16 mouse cellular contexts compared by ENCODE assay signal in genomic region chr1:34837951-34838689, GRCm38 (mm10). TPM values are rescaled to one million over a fixed set of nuclear protein-coding genes. Genes with fewer than 3 reads are reported as not detected.
DNase-seq lines count a peak whose midpoint lies in the region; ATAC-seq and TF ChIP-seq lines count a peak whose summit lies in the region.
"Had no signal": no experiment of that assay in that cellular context is flagged by ENCODE, and none has a peak within 500 bp of the region (broad histone marks: within the 10 kb centered on the region; RNA-seq: fewer than 3 reads in every experiment).

No protein-coding gene starts in this region.

- no peak overlapping the region for H3K4me3 ChIP-seq in hindbrain, postnatal 0 days (ENCODE audit: low read length)
- H3K4me3 ChIP-seq in hindbrain, embryonic 14.5 days (replicated peaks; ENCODE audit: low read length), result no peak overlapping the region
- H3K4me3 ChIP-seq in MEL (ENCODE audit: control insufficient read depth in 1 of 2, insufficient read depth in 1 of 2, low read depth in 2 of 2, low read length in 2 of 2) (no peak overlapping the region), macrophage (ENCODE audit: inconsistent target) (no peak overlapping the region)
- H3K4me3 ChIP-seq: forebrain, embryonic 12.5 days; limb, embryonic 12.5 days; liver, embryonic 15.5 days had no signal

- TF ChIP-seq EP300 in MEL (IDR thresholded peaks at IDR 0.05; ENCODE audit: low read depth in 1 of 2, low read length in 2 of 2), result no peak

- no peak for ATAC-seq in hindbrain, postnatal 0 days
- ATAC-seq in hindbrain, embryonic 14.5 days (ENCODE audit: low FRiP score), result no peak
- ATAC-seq: inflammation-experienced regulatory T-cells, adult 6 months had no signal

- H3K79me2 ChIP-seq in MEL (ENCODE audit: control insufficient read depth, insufficient read depth, low read length, poor library complexity) (peaks cover 83% of the 10 kb centered on the region), macrophage (ENCODE audit: inconsistent target) (peaks cover 94% of the 10 kb centered on the region)

- no peak overlapping the region for H3K9ac ChIP-seq in hindbrain, postnatal 0 days (replicated peaks; ENCODE audit: low read length)
- no peak overlapping the region for H3K9ac ChIP-seq in hindbrain, embryonic 14.5 days
- H3K9ac ChIP-seq in MEL (ENCODE audit: control insufficient read depth, low read depth, low read length, poor library complexity, severe bottlenecking), result no peak overlapping the region
- H3K9ac ChIP-seq: forebrain, embryonic 12.5 days; limb, embryonic 12.5 days; liver, embryonic 15.5 days had no signal

- no peak overlapping the region for H3K4me2 ChIP-seq in hindbrain, postnatal 0 days (ENCODE audit: low read depth, low read length)
- H3K4me2 ChIP-seq in hindbrain, embryonic 14.5 days (replicated peaks), result no peak overlapping the region
- H3K4me2 ChIP-seq: forebrain, embryonic 12.5 days; limb, embryonic 12.5 days; liver, embryonic 15.5 days had no signal

- DNase-seq in hindbrain, postnatal 0 days (ENCODE audit: low spot score), result no peak
- DNase-seq in hindbrain, embryonic 14.5 days (ENCODE audit: low spot score), result no peak
- peak; percentile 53 to 58 for DNase-seq in B cell, adult 2 months
- peak; percentile 44 for DNase-seq in MEL (ENCODE audit: low read depth, low spot score)
- DNase-seq in frontal cortex, adult 2 months (ENCODE audit: extremely low spot score in 1 of 2, low spot score in 1 of 2), result no peak
- no peak for DNase-seq in kidney, adult 8-10 months
- DNase-seq in urinary bladder, postnatal 25 days (ENCODE audit: low spot score), result no peak
- DNase-seq: adrenal gland, adult 8-10 months; cerebellum, adult 18-20 months; midbrain, embryonic 14.5 days; right cerebral cortex, postnatal 25 days had no signal

- no peak for TF ChIP-seq CTCF in hindbrain, postnatal 0 days (IDR thresholded peaks at IDR 0.05; ENCODE audit: low read depth)
- TF ChIP-seq CTCF in MEL (IDR thresholded peaks at IDR 0.05 in 2 of 3, conservative IDR thresholded peaks at IDR 0.05 in 1 of 3; ENCODE audit: control insufficient read depth in 1 of 3, insufficient read depth in 1 of 3, low read depth in 2 of 3, low read length in 3 of 3, poor library complexity in 1 of 3, severe bottlenecking in 1 of 3), result no peak

- 46% methylated on average over 6 of the region's 6 CpGs for WGBS in hindbrain, postnatal 0 days
- WGBS in hindbrain, embryonic 14.5 days, result 53% methylated on average over 6 of the region's 6 CpGs
- WGBS in macrophage (ENCODE audit: missing documents), result 60% methylated on average over 6 of the region's 6 CpGs

- peaks cover 16% of the 10 kb centered on the region for H3K4me1 ChIP-seq in hindbrain, postnatal 0 days (ENCODE audit: insufficient read depth, low read length)
- peaks cover 32% of the 10 kb centered on the region for H3K4me1 ChIP-seq in hindbrain, embryonic 14.5 days (replicated peaks; ENCODE audit: control insufficient read depth, insufficient read depth, low read length)
- peaks cover 0 to 9% of the 10 kb centered on the region in 2 experiments; a peak in 3 of 4 replicates for H3K4me1 ChIP-seq in MEL (ENCODE audit: control insufficient read depth in 1 of 2, insufficient read depth in 2 of 2, low read length in 2 of 2)

- H3K27me3 ChIP-seq in hindbrain, postnatal 0 days (ENCODE audit: insufficient read depth, low read length), result no peaks in the 10 kb centered on the region
- no peaks in the 10 kb centered on the region for H3K27me3 ChIP-seq in hindbrain, embryonic 14.5 days (ENCODE audit: control insufficient read depth, insufficient read depth, low read length)
- no peaks in the 10 kb centered on the region for H3K27me3 ChIP-seq in MEL (ENCODE audit: control insufficient read depth in 1 of 2, insufficient read depth in 2 of 2, low read length in 2 of 2)
- H3K27me3 ChIP-seq: forebrain, embryonic 12.5 days; limb, embryonic 12.5 days; liver, embryonic 15.5 days had no signal

- TF ChIP-seq RAD21 in MEL (IDR thresholded peaks at IDR 0.05; ENCODE audit: low read depth, low read length), result no peak

- no peak for TF ChIP-seq POLR2A in MEL (IDR thresholded peaks at IDR 0.05; ENCODE audit: control insufficient read depth in 1 of 2, insufficient read depth in 1 of 2, low read depth in 1 of 2, low read length in 2 of 2, poor library complexity in 1 of 2)

- no peaks in the 10 kb centered on the region for H3K9me3 ChIP-seq in hindbrain, postnatal 0 days (ENCODE audit: low read length)
- H3K9me3 ChIP-seq in hindbrain, embryonic 14.5 days (ENCODE audit: control insufficient read depth, low read length), result no peaks in the 10 kb centered on the region
- no peaks in the 10 kb centered on the region for H3K9me3 ChIP-seq in MEL (replicated peaks; ENCODE audit: insufficient read depth, low read length)
- H3K9me3 ChIP-seq: forebrain, embryonic 12.5 days; limb, embryonic 12.5 days; liver, embryonic 15.5 days had no signal

- peaks cover 15% of the 10 kb centered on the region for H3K36me3 ChIP-seq in hindbrain, postnatal 0 days (ENCODE audit: insufficient read depth, low read length)
- peaks cover 30% of the 10 kb centered on the region for H3K36me3 ChIP-seq in hindbrain, embryonic 14.5 days (replicated peaks; ENCODE audit: control insufficient read depth, insufficient read depth)
- H3K36me3 ChIP-seq in MEL (ENCODE audit: control insufficient read depth in 1 of 2, insufficient read depth in 2 of 2, low read length in 2 of 2) (peaks cover 21 to 28% of the 10 kb centered on the region in 2 experiments), macrophage (ENCODE audit: inconsistent target) (peaks cover 16% of the 10 kb centered on the region; the same call in 1 of the 2 replicates)

- H3K27ac ChIP-seq in hindbrain, postnatal 0 days, result peak overlapping the region; percentile 21; the same call in 1 of the 2 replicates
- H3K27ac ChIP-seq in hindbrain, embryonic 14.5 days, result no peak overlapping the region
- H3K27ac ChIP-seq in MEL (ENCODE audit: control insufficient read depth, low read depth, low read length) (no peak overlapping the region), macrophage (peak overlapping the region; percentile 70)
- H3K27ac ChIP-seq: forebrain, embryonic 12.5 days; limb, embryonic 12.5 days; liver, embryonic 15.5 days had no signal

TF ChIP-seq in MEL, 35 proteins besides CTCF, POLR2A, EP300 and RAD21:
- TF ChIP-seq USF2 (IDR thresholded peaks at IDR 0.05; ENCODE audit: borderline replicate concordance in 1 of 2, insufficient read depth in 1 of 2, low read depth in 1 of 2, low read length in 2 of 2), result no peak
- TF ChIP-seq MAX (IDR thresholded peaks at IDR 0.05; ENCODE audit: low read length), result no peak
- TF ChIP-seq ZMIZ1 (IDR thresholded peaks at IDR 0.05; ENCODE audit: low read depth, low read length), result no peak
- no peak for TF ChIP-seq GABPA (IDR thresholded peaks at IDR 0.05; ENCODE audit: low read depth, low read length)
- TF ChIP-seq MXI1 (IDR thresholded peaks at IDR 0.05; ENCODE audit: low read depth, low read length), result no peak
- no peak for TF ChIP-seq UBTF (IDR thresholded peaks at IDR 0.05; ENCODE audit: borderline replicate concordance, insufficient read depth, low read depth, low read length)
- TF ChIP-seq MAZ (IDR thresholded peaks at IDR 0.05; ENCODE audit: low read depth, low read length), result no peak
- no peak for TF ChIP-seq CHD2 (IDR thresholded peaks at IDR 0.05; ENCODE audit: low read length)
- TF ChIP-seq ELF1 (IDR thresholded peaks at IDR 0.05; ENCODE audit: low read depth, low read length), result no peak
- TF ChIP-seq TCF12 (IDR thresholded peaks at IDR 0.05; ENCODE audit: low read depth, low read length), result no peak
- no peak for TF ChIP-seq E2F4 (IDR thresholded peaks at IDR 0.05; ENCODE audit: borderline replicate concordance, low read depth, low read length)
- no peak for TF ChIP-seq ZNF384 (IDR thresholded peaks at IDR 0.05; ENCODE audit: low read depth, low read length)
- TF ChIP-seq SMC3 (IDR thresholded peaks at IDR 0.05; ENCODE audit: low read depth, low read length), result no peak
- no peak for TF ChIP-seq SIN3A (IDR thresholded peaks at IDR 0.05; ENCODE audit: low read length)
- no peak for TF ChIP-seq GATA1 (IDR thresholded peaks at IDR 0.05; ENCODE audit: low read depth, low read length)
TF ChIP-seq in MEL: peak in this region for 0.

RNA-seq across cellular contexts. Expression of gene Fam168b, which starts 4.7 kb away (rescaled TPM):
- 367 and 457 TPM in 2 replicates for total RNA-seq in hindbrain, postnatal 0 days (2014; rRNA removed)
- 81.5 and 90.6 TPM in 2 replicates for polyA plus RNA-seq in hindbrain, postnatal 0 days (2015; fragmentation: Nextera tagmentation; extraction: Ambion mirVana)
- polyA plus RNA-seq in hindbrain, embryonic 14.5 days (2014; fragmentation: Nextera tagmentation; extraction: Ambion mirVana), result 114 and 129 TPM in 2 replicates
- total RNA-seq in MEL (2012; rRNA removed), result 72.7 and 78.9 TPM in 2 replicates
- 100 to 1,000 TPM in 1 of 2 experiments, 10 to 100 TPM in 1; 97.4 to 136 TPM for polyA plus RNA-seq in MEL (2012; ENCODE audit: insufficient read depth in 1 of 2, insufficient read length in 2 of 2, low read depth in 1 of 2, low replicate concordance in 2 of 2, missing spikeins in 1 of 2)
- total RNA-seq in macrophage (2018; cell fraction: chromatin; rRNA removed), result 100 to 1,000 TPM in 3 of 26 experiments, 10 to 100 TPM in 23; 32.3 to 116 (median 75.6) TPM
- total RNA-seq in macrophage (2018; cell fraction: cytosol; rRNA removed), result 100 to 1,000 TPM in 12 of 26 experiments, 10 to 100 TPM in 14; 60.4 to 134 (median 84.7) TPM
- 100 to 1,000 TPM in 2 of 26 experiments, 10 to 100 TPM in 24; 51.3 to 115 (median 78.1) TPM for total RNA-seq in macrophage (2018; cell fraction: nucleus; rRNA removed)
- polyA plus RNA-seq in macrophage (2018), result 86.8 to 105 TPM (median 101 TPM) in 3 replicates
- 214 and 221 TPM in 2 replicates for polyA plus RNA-seq in frontal cortex, adult 2 months (2012; rRNA removed)

RNA-seq across cellular contexts. Expression of gene Plekhb2, which starts 11.7 kb away (rescaled TPM):
- 98.6 and 117 TPM in 2 replicates for total RNA-seq in hindbrain, postnatal 0 days (2014; rRNA removed)
- polyA plus RNA-seq in hindbrain, postnatal 0 days (2015; fragmentation: Nextera tagmentation; extraction: Ambion mirVana), result 104 and 107 TPM in 2 replicates
- polyA plus RNA-seq in hindbrain, embryonic 14.5 days (2014; fragmentation: Nextera tagmentation; extraction: Ambion mirVana), result 75.0 and 85.6 TPM in 2 replicates
- 14.6 and 16.8 TPM in 2 replicates for total RNA-seq in MEL (2012; rRNA removed)
- polyA plus RNA-seq in MEL (2012; ENCODE audit: insufficient read depth in 1 of 2, insufficient read length in 2 of 2, low read depth in 1 of 2, low replicate concordance in 2 of 2, missing spikeins in 1 of 2) (10 to 100 TPM in 1 of 2 experiments, not detected in 1; 22.2 TPM), macrophage (2018) (93.5 to 132 TPM (median 125 TPM) in 3 replicates)
- 10 to 100 TPM; 30.8 to 82.0 (median 54.7) TPM for total RNA-seq in macrophage (2018; cell fraction: chromatin; rRNA removed)
- total RNA-seq in macrophage (2018; cell fraction: cytosol; rRNA removed), result 100 to 1,000 TPM in 18 of 26 experiments, 10 to 100 TPM in 8; 89.8 to 155 (median 119) TPM
- 100 to 1,000 TPM in 5 of 26 experiments, 10 to 100 TPM in 21; 63.3 to 114 (median 81.8) TPM for total RNA-seq in macrophage (2018; cell fraction: nucleus; rRNA removed)
- polyA plus RNA-seq in frontal cortex, adult 2 months (2012; rRNA removed), result 177 and 182 TPM in 2 replicates

Comparison
In these comparisons a context has a peak if more than half of its experiments do, and no peak if none do; other contexts are left out.
1. H3K27ac ChIP-seq: peak in hindbrain, postnatal 0 days (single experiment) and macrophage (single experiment); none in hindbrain, embryonic 14.5 days (single experiment) and MEL (single experiment).
2. DNase-seq: peak in B cell, adult 2 months (2 of 2) and MEL (single experiment); none in hindbrain, postnatal 0 days (single experiment), hindbrain, embryonic 14.5 days (single experiment), frontal cortex, adult 2 months (0 of 2), kidney, adult 8-10 months (0 of 2) and urinary bladder, postnatal 25 days (single experiment).